Mouse (Mus musculus): ENCODE data around the gene Map3k14.
"Not testable (repeated sequence)": the region's sequence is repeated elsewhere in the genome, so short reads cannot be mapped to it uniquely, and the experiment has no call there.

The Map3k14 gene

DNA sequence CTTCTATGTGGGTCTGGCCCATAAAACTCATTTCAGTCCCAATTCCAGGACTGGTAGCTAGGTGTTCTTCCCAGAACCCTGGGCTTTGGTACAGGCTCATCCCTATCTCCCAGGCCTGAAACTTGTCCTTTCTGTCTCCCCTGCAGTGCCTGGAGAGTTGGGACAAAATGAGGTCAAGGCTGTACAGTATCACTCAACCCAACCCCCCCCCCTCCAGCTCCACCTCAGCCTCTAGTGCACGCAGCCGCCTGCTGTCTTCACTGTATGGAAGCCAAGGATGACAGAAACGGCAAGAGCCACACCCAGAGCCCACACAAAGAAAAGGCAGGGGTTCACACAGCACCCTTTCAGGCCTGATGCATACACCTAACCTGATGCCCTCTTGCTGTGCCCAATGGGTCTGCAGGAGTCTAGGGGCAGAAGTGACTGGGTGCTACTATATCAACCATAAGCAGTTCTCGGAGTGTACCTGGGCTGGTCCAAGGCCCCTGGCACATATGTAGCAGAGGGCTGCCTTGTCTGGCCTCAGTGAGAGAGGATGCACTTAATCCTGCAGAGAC lies 20.5 kb downstream of the Map3k14 start:
- DNase-seq (ENCODE audit: low read depth), result no peak

- DNase-seq (ENCODE audit: low read depth), result no peak
Observed at GRCm38 (mm10) chr11:103246081-103246730, 21.1 kb downstream of the Map3k14 start.

GRCm38 (mm10) chr11:103244856-103245255 lies 22.4 kb downstream of the Map3k14 start:
- no peak for DNase-seq (ENCODE audit: low read depth)

DNA sequence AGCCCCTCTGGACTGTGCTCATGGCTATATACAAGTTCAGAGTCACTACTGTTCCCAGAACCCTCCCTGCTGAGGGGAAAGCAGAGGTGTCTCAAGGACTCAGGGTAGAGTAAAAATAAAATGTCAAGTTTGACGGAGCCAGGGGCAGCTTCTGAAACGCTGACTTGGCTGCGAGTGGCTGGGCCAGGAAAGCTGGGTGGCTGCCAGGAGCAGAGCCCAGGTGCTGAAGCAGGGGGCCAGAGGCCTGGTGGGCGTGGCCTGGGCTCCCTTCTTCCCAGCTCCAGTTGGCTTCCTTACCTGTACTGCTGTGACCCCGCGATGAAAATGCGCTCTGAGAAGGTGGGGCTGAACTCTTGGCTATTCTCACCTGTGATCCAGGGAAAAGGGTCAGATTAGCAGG lies 26.5 kb downstream of the Map3k14 start:
- DNase-seq (ENCODE audit: low read depth), result no peak

GRCm38 (mm10) chr11:103237757-103238156 lies 29.5 kb downstream of the Map3k14 start:
- DNase-seq (ENCODE audit: low read depth), result no peak

- no peak for DNase-seq (ENCODE audit: low read depth)
Observed at GRCm38 (mm10) chr11:103236903-103237302, 30.4 kb downstream of the Map3k14 start.

DNA sequence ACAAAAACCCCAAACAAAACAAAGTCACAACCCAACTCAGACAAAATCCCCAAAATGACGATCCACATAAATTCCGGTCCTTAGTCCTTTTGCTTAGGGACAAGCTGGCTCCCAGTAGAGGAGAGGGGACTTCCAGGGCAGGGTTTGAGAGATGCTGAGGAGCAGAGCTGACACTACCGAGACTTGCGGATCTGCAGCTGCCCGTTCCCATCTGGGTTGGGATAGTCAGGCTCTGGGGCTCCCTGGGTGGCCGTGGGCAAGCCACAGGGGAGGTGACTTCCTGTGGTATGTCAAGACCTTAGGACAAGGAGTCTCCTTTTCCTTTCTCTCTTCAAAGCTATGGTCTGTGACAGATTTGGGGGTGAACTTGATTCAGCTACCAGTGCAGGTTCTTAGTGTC lies 30.8 kb downstream of the Map3k14 start:
- DNase-seq (ENCODE audit: low read depth), result no peak

DNA sequence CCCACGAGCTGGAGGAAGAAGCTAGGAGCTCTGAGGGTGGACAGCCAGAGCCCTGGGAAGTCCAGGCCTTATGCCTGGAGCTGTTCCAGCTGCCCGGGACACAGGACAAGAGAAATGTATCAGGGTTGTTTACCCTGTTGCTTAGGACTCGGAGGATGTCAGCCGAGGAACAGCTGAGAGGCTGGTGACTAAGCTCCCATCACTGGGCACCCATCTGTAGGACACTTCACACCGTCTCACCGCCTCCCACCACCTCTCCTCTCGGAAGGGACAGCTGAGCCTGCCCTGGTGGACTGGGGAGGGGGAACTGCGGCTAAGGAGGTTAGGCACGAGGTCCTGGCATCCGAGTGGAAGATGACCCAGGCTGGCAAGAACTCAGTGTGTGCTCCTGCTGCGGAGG lies 31.6 kb downstream of the Map3k14 start:
- no peak for DNase-seq (ENCODE audit: low read depth)

DNA sequence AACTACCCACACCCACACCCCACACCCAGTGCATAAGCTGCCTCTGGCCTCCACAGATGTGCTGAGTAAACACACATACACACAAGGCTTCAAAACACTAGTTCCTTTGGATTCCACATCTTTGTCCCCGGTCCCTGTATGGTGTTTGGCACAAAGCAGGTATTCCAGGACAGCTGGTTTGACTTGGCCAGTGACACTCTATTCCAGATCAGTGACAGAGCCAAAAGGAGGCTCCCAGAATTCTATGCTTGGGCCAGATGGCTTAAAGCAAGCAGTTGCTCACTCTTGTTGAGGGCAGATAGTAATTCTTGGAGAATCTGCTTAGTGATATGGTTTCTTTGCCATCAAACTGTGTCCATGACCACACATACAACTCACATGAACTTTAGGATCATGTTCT lies 32.8 kb downstream of the Map3k14 start:
- DNase-seq (ENCODE audit: low read depth), result no peak

- DNase-seq (ENCODE audit: low read depth), result no peak
Observed at GRCm38 (mm10) chr11:103232966-103233365, 34.3 kb downstream of the Map3k14 start.

DNA sequence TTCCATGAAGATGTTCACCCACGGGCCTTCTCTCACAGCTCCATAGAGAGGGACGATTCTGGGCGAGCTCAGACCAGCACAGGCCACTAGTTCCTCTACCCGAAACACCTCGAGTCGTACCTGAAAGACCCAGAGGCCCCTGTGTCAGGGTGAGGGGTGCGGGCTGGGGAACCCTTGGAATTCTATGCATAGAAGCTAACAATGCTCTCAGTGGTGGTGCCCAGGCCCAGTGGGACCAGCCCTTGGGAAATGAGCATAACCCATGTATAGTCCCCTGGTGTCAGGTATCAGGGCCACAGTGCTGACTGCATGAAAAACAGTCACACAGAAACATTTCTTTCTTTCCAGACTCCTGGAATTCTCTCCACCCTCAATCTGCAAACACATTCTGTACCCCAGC lies 35.9 kb downstream of the Map3k14 start:
- DNase-seq (ENCODE audit: low read depth), result no peak

DNA sequence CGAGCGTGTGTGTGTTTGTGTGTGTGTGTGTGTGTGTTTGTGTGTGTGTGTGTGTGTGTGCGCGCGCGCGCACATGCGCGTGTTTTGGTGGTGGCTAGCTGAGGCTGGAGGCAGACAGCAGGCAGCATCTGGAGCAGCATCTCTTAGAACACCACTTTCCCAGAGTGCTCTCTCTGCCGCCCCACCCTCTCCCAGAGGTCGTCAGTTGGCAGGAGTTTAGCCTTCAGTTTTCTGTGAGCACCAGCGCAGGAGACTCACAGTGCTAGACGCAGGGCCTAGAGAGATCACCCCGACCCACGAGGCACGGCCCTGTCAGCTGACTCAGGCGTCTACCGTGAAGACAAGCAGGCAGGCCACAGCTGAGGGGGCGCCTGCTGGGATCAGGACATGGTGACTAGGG lies 36.6 kb downstream of the Map3k14 start:
- DNase-seq (ENCODE audit: low read depth), result no peak

DNA sequence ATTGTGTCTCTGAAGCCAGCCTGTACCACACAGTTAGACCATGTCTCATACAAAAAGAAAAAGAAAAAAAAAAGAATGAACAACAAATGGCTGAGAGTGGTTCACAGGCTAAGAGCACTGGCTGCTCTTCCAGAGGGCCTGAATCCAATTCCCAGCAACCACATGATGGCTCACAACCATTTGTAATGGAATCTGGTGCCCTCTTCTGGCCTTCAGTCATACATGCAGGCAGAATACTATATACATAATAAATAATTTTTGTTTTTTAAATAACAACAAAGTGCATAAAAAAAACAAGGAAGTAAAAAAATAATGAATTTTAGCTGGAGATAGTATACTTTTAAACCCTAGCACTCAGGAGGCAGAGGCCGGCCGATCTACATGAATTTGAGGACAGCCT lies 37.7 kb downstream of the Map3k14 start:
- DNase-seq (ENCODE audit: low read depth), result no peak

DNA sequence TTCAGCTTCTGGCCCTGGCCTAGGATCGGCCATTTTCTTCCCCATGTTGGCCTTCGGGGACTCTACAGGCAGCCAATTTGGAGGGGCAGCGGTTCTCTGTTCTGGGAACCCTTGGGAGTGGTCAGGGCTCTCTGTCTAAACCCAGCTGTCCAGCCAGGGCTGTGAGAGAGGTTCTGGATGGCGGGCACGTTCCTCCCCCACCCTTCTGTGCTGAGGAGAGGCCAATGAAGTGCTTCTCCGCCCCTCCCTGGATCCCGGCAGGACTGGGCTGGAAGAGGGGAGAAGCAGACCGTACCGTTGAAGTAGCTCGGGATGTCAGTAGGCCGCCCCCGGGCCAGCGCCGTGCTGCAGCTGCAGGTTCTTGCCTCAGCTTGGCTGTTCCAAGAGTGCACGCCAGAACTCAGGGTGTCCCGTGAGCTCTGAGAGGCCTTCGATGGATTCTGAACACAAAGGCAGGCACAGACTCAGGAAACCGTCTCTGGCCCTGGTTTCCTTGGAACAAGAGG lies 43.3 kb downstream of the Map3k14 start:
- no peak for DNase-seq (ENCODE audit: low read depth)

DNA sequence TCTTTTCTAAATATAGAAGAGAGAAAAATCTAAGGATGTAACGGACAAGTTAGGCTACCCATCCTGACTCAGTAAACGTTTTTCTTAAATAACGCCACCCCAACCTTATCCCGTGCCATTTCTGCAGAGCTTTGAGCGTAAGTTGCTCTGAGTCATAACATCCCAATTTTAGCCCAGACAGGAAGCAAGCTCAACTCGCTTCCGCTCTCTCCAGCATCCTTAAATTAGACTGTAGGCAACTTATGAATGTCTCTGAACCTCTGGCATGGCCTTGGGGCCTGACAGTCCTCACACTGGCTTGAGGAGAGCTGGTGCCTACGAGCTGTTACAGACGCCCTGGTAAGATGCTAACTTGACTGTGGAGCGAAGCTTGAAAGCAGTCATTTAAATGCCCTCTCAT lies 43.8 kb downstream of the Map3k14 start:
- no peak for DNase-seq (ENCODE audit: low read depth)

GRCm38 (mm10) chr11:103222718-103223117 lies 44.6 kb downstream of the Map3k14 start:
- DNase-seq (ENCODE audit: low read depth), result not testable (repeated sequence)

DNA sequence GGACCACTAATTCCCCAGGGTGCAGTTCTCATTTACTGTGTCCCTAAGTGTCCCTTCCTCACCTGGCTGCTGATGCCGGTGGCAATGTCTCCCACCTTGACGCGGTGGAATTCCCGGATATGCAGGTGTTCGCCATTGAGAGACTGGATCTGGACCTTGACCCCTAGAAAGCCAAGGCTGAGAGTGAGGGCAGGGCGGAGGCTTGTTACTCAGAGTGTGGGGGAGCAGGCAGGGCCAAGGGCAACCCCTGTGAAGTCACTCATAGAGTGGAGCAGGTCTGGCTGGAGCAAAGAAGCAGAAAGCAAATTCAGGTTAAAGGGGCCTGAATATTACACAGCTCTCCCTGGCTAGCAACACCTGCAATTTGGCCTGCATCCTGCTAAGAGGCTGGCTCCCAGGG lies 45.8 kb downstream of the Map3k14 start:
- no peak for DNase-seq (ENCODE audit: low read depth)

GRCm38 (mm10) chr11:103219995-103220394 lies 47.3 kb downstream of the Map3k14 start:
- DNase-seq (ENCODE audit: low read depth), result no peak

- DNase-seq (ENCODE audit: low read depth), result no peak
Observed at GRCm38 (mm10) chr11:103219259-103219658, 48.0 kb downstream of the Map3k14 start.

- no peak for DNase-seq (ENCODE audit: low read depth)
Observed at GRCm38 (mm10) chr11:103218517-103218901, 48.8 kb downstream of the Map3k14 start.

DNA sequence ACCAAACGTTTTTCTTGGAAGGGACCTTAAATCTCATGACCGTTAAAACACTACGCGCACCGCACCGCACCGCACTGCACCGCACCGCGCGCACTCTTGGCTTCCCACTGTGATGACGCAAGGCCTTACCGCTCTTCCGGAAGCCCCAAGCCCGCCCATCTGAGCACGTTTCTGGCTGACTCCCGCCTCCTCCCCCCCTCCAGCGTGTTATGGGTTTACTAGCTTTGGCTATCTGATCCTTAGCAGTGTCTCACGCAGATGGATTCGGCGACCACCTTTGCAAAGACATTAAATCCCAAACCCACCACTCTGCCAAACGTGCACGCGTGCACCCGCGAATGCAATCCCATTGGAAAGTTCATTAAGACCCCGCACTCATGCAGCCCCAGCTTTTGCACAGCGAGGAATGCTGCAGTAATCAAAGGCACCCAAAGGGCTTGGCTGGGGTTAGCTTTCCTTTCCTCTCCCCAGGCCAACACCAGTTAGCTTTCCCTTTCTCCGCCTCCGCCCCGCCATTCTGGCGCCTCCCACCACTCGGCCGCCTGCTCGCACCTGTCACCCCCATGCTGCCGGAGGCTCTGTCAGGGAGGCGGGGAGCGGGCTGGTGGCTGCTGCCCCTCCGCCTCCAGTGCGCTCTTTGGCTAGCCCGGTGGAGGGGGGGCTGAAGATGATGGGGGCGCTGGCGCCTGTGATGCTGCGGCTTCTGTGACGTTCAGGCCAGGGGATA lies 49.3 kb downstream of the Map3k14 start, which contains the start of gene Spata32:
Gene Spata32, minus strand, starts transcription at position 643 of the 727 bp plus-strand sequence.
- peak; percentile 51 for DNase-seq (ENCODE audit: low read depth)

DNA sequence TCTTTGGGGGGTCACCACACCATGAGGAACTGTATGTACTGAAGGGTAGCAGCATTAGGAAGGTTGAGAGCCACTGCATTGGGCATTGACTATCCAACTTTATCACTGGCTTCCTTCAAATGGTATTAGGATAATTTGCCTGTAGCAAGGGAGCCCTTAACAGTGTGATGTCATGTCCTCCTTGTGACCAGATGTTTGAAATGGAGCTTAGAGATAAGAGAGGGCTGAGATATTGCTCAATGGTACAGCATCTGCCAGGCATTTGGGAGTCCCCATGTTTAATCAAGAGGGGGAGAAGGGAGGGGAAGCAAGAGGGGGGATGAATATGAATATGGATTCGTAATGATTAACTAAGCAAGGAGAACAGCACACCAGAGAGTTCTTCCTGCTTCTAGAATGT lies 51.9 kb downstream of the Map3k14 start:
- peak; percentile 28 for DNase-seq (ENCODE audit: low read depth)

- DNase-seq (ENCODE audit: low read depth), result no peak
Observed at GRCm38 (mm10) chr11:103213712-103214111, 53.6 kb downstream of the Map3k14 start.
